Mouse (Mus musculus) cerebellum, adult 2 months (tissue): Measurements from ENCODE around the gene Hdgfl3.

Experiments
- CTCF ChIP-seq: fragments of 200-500 bp; IDR thresholded peaks from 2 replicates; pipeline ENCODE4 v1.5.1; 2011; ENCODE audit warnings: low read depth, mild to moderate bottlenecking, control low read depth, low read length, moderate library complexity, borderline replicate concordance; ENCODE audit not compliant: insufficient read depth
- POLR2A ChIP-seq: fragments of 200-500 bp; IDR thresholded peaks from 2 replicates; pipeline ENCODE4 v1.6.1; 2011; ENCODE audit warnings: low read length, control low read depth, borderline replicate concordance; ENCODE audit not compliant: insufficient read depth

DNA sequence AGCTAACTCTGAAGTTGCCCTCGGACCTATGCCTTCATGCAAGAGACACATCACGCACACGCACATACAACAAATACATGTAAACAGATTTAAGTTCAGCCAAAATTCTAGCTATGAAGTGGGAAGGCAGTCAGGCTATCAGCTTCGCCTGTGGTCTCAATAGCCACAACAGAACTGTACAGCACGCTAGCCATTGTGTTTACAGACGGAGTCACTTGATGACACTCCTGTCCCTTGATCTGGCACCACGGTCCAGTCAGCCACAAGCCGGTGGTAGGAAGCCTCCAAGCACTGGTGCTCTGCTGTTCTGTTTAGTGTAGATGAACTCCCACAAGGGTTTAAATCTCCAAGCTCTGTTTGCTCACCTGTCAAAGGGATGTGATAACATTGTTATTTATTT, 88.3 kb downstream of the Hdgfl3 start:
- TF ChIP-seq CTCF: no peak
- no peak for TF ChIP-seq POLR2A
